Mouse (Mus musculus) kidney, postnatal 10 days (tissue): ENCODE results near the gene Sash3.

Experiments used
- DNase-seq: peaks from one replicate; pipeline ENCODE4 v3.0.0; 2021; ENCODE audit warnings: mixed read lengths

Gene Sash3

DNA sequence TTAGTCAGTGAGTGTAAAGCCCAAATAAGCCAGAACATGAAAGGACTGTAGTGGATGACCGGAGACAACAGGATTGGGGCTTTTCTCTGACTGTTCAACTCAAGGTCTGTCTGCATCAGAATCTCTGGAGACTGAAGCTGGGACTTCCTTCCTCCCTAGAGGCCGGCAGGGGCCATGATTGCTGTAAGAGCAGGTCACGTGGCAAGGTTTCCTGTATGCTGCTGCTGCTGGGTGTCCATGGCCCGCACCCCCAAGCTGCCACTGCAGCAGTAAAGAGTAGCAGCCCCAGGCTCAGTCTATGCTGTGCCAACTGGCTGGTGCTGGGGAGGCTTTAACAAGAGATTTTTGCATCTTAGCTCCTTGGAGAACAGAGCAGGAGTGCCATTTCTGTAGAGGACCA lies at the start of gene Sash3:
TSS of gene Sash3 (plus strand) at position 175 of the 400 bp plus-strand sequence.
- DNase-seq = no peak

- DNase-seq = no peak
These were observed 49.7 kb upstream of the Sash3 start for GRCm38 (mm10) chrX:48096580-48096979.

DNA sequence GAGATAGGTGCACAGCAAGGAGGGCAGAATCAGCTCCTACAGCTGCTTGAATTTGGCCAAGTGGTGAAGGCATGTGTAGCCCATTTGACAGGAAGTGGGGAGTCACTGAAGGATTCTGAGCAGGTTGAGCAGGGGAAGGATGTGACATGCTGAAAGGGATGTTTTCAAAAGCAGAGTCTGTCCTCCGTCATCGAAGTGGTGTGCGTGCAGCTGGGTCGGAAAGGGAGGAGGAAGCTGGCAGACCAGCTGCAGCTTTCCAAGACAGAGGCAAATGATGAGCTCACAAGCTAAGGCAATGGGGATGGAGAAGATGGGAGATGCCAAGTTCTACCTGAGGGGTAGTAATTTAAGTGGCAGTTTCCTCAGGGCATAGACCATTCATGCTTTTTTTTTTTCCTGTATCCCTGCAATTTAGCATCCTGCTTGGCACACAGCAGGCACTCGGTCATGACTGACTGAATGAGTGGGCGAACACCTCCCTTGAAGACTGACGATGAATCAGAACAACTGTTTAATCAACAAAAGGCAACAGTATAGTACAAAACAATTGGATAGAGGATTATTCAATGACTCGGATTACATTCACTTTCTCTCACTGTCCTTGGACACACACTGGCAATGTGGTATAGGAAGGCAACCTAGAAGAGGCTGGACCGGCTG lies 47.6 kb upstream of the Sash3 start:
- no peak for DNase-seq

GRCm38 (mm10) chrX:48099871-48100270 lies 46.4 kb upstream of the Sash3 start:
- peak; percentile 66 for DNase-seq

GRCm38 (mm10) chrX:48103256-48103655 lies 43.0 kb upstream of the Sash3 start:
- no peak for DNase-seq

DNA sequence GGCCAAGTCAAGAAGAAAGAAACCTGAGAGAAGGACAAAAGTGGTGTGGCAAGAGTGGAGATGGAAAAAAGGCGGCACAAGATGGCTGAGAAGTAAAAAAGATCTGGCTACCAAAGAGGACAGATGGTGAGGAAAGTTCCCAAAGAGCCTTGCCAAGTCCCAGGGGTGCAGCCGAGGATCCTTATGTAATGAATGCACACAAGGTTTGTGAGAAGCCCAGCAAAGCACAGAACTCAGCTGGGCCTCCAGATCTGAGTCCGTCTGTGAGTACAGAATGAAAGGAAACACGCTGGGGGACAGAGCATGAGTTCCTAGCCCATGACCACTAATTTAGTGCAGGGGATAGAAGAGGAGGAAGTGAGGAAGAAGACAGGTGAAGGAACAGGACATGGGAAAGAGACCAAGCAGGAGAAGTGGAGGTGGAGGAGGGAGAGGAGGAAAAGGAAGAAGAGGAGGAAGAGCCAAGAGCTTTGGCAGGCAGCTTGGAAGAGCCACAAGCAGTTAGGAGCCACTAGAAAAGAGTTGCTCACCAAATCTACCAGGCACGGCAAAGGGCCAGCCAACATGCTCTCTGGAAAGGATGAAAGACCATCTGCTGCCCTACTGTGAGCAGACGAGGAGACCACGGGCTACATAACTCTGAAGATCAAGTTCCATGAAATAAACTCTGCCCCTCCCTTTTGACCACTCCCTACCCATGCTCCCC lies 41.3 kb upstream of the Sash3 start:
- DNase-seq = no peak

DNA sequence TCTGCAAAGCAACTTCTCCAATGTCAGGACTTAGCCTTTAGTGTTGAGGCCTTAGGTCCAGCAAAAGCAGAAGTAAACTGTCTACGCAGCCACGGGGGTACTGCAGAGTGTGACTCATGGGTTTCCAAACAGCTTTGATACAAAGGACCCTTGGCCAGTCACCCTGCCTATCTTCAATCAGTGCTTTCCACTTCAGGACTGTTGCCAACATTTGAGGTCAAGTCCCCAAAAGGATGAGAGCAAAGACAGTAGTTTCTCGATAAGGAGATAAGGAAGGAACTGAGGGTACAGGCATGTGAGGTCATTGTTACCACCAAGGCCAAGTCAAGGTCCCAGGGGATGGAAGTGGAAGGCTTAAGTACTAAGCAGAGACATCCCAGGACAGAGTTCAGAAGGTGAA lies 40.0 kb upstream of the Sash3 start:
- DNase-seq = no peak

DNA sequence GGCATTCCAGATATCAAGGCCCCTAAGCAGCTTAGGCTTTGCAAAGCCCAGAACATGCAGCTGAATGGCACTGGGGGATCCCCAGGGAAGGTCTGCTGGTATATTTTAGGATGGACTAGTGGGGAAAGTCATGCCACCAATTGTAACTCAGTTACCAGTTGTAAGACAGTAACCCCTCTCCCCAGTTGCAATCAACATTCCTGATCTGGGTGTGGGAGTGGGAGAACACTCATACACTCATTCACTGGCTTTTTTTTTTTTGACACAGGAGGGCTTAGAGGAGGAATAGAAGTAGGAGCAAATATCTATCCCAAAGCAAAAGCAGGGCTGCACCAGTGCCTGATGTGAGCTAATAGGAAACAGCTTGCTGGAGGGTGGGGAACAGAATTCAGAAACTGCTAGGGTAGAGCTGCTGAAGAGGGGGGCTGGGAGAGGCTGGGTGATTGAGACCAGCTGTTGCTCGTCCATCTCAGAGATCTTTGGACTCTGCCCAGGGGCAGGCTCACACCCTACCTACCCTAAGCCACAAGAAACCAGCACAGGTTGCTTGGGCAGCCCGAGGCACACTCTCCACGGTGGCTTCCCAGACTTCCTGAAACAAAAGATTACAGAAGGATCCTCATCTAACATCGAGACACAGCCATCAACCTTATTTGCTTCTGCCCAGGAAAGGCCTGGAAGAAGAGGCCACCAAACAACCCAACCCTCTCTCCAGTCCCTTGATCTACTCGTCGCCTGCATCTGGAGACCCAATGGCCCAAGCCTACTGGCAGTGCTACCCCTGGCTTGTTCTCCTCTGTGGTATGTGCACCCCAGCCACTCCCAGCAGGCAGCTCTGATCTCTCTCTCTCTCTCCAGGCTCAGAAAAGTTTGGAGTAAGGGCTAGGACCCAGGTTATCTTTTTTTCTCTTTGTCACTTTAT lies 37.6 kb upstream of the Sash3 start, which contains the start of gene Xpnpep2:
TSS of gene Xpnpep2 (plus strand) at position 332 of the 922 bp plus-strand sequence.
- peak; percentile 53 for DNase-seq

DNA sequence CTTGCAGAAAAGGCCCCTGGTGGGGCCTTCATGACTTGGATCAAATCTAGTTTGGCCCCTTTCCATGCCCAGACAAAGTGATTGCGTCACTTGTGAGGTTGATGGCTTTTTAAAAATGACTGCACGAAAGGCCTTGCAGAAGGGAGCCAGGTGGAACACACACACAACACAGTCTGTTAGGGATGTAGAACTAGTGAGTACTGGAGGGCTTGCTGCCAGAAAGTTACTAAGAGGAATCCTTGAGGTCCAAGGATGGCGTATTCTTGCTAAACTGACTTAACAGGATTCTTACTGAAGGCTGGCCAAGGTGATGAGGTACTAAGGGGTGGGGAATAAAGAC lies 37.0 kb upstream of the Sash3 start:
- DNase-seq = no peak

GRCm38 (mm10) chrX:48119294-48119693 lies 26.9 kb upstream of the Sash3 start:
- no peak for DNase-seq

DNA sequence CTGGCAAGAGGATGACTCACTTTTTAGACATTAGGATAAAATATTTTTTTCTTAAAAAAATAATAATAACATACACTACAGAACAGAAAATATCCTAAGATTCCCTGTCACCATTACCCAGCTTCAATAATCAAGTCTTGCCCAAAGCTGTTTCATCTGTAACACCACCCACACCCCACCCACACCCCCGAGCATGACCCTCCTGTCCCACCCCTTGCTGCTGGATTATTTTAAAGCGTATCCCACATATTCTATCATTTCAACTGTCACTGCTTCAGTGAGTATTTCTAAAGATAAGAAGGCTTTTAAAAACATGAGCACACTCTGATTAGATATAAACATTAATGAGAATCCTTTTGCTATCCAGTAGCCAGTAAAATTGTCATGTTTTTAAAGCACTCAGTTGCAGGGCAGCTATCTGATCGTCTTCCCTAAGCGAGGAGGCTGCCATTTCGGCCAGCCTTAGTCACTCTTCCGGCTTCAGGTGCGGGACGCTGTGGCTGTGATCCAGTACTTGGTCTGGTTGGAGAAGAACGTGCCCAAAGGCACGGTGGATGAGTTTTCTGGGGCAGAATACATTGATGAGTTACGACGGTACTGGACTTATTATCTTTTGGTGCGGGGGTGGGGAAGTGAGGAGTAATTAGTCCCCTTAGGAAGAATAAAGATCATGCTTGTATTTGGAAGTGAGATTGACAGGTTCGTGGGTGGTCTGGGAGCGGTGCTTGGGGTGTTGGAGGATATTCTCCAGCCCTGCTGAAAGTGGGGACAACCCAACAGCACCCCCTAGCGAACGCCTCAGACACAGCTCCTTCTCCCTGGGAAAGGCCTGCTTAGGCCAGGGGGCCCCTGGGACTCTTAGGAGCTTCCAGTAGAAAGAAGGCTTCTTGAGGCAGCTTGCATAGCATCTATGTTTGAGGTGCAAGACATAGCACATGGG lies 21.8 kb upstream of the Sash3 start:
- peak; percentile 75 for DNase-seq

DNA sequence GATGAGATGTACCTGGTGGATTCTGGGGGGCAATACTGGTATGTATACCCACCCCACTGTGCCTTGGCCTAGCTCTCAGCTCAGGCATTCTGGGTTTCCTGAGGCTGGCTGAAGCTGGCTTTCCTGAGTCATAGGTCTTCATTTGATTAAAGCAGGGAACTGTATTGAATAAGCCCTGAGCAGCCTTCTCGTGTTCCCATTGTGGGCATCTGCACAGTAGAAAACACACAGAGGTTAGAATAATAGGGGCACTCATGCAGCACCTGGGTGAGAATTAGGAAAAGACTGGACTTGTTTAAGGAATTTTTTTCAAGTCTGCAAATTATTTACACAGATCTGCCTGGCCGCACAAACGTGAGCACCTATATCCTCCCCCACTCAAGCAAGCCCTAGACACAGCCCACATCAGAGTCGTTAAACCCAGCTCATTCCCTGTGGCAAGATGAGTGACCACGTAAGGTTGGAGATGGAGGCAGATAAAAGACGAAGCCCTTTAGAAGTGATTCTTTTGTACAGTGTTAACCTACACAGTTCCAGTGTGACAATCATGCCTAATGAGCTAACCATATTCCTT lies 19.2 kb upstream of the Sash3 start:
- DNase-seq = no peak

DNA sequence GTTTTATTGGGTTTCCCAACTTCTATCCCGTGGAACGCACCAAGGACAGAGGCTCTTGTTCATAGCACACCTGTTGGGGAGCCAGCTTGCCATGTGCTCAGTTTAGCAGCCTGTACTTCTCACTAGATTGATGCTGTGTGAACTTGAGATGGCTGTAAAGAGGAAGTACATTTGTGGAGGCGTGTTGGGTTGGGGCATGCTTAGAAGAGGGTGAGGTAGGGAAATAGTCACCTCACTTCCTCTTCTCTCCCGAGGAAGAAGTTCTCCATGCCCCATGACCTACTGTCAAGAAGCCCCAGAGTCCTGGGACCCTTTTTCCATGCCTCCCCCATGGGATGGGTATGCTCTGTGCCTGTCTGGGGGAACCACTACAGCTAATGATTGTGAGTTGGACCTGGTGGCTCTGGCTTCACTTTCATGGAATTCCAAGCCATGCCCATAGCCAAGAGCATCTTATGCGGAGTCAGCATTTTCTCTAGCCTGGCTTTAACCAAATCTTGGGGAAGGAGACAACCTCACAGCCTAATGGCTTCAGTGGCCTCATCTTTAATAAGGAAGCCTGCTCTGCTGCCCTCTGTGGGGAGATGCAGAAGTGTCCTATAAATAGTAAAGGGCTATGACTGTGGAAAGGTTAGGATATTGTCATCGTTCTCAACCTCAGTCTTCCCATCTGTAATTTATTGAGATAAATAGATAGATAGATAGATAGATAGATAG lies 18.6 kb upstream of the Sash3 start:
- DNase-seq = no peak

- no peak for DNase-seq
These were observed 17.1 kb upstream of the Sash3 start for GRCm38 (mm10) chrX:48129167-48129566.

DNA sequence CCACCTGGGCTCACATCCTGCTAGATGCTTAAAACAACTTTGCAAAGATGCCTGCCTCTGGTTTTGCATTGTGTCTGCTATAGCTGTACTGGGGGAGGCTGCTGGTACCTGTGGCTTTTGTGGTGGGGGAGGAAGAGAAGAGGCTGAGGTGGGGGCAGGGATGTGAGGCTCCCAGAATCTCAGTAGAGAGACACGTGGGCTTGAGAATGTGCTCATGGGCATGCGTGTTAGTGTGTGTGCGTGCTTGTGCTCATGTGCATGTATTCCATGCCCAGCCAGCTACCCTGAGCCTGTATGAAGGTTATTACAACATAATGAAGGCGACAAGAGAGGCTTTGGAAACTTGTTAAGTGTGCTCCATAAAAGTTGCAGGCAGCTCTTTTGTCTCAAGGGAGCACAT lies 9.3 kb upstream of the Sash3 start:
- no peak for DNase-seq

DNA sequence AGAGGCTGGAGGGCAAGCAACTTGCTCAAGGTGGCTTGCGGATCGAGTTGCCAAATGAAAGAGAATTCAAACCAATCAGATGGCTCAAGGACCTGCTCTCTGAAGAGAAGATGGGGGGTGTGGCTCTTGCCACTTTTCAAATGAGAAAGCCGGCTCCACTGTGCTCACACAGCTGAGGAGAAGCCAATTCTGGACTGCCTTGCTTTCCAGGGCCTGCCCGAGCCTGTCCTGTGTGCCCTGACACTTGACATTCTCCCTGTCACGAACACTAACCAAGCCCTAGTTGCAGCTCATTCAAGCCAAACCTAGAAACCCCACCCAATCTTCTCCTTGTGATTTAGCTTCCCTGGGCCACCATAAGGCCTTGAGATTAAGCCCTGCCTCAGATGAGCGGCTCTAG lies 8.2 kb upstream of the Sash3 start:
- no peak for DNase-seq

- DNase-seq = no peak
These were observed 7.5 kb upstream of the Sash3 start for GRCm38 (mm10) chrX:48138539-48139275.

DNA sequence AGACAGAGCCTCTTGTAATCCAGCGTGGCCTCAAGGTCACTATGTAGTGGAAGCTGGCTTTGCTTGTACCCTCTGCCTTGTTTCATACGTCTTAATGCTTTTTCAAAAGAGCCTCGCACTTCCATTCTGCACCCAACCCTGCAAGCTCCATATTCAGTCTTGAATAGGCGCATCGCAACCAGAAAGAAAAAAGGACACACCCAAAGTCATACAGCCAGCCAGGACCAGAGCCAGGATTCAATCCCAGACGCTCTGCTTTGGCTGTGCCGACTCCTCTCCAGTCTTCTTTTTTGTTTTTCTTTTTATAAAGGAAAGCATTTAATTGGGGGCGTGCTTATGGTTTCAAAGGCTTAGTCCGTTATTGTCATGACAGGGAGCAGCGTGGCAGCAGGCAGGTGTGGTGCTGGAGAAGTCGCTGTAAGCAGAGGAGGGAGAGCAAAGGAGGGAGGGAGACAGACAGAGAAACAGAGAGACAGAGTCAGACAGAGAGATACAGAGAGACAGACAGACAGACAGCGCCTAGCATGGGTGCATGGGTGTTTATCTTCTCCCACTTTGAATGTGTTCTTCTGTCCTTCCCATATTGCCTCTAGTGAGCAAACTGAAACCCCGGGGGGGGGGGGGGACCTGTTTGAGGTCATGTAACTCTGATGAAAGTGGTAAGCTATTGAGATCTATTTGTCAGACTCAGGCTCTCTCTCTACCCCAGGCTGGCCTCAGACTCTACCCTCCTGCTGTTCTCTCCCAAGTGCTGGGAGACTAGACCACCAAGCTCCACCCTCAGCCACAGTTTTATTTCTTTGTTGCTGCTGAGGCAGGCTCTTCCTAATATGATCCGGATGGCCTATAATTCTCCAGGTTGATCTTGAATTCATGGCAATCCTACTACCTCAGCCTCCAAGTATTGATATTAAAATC lies 6.6 kb upstream of the Sash3 start:
- no peak for DNase-seq

DNA sequence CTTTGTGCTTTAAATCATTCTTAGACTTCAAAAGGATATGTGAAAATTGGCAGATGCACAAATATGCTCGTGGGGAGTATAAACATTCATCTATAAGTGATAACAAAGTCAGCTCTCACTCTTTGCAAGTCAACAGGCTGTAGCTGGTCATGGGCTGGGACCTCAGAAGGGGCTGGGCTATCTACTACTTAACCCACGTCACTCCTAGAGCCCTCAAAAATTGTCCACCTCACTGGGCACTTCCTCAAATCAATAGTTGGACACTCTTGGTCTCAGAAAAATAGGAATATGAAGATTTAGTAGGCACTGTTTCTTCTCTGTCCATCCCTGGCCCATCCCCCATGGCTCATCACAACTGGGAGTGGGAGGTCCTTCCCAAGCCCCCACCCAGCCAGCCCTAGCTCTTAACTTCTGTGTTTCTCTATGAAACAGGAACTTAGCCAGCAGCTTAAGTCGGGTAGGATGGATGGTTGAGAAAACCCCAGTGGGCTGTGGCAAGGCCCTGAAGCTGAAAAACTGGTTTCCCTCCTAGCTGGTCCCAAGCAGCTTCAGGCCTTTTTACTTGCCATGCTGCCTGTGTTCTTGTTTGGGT lies 5.9 kb upstream of the Sash3 start:
- no peak for DNase-seq
